In genomic region chr10:59952152-59952780, GRCm38 (mm10) we compare ENCODE assay signal across 8 mouse cellular contexts. TPM values are rescaled to one million over a fixed set of nuclear protein-coding genes. Genes with fewer than 3 reads are reported as not detected.
DNase-seq lines count a peak whose midpoint lies in the region; ATAC-seq and TF ChIP-seq lines count a peak whose summit lies in the region.

No protein-coding gene starts in this region.

- WGBS in heart, embryonic 15.5 days, result under 1% methylated on average over 31 of the region's 31 CpGs
- 2% methylated on average over 30 of the region's 31 CpGs for WGBS in macrophage (ENCODE audit: missing documents)

- peak; percentile 58 for ATAC-seq in erythroid progenitor cell, adult 5-6 weeks (replicated peaks; ENCODE audit: low FRiP score, poor library complexity, severe bottlenecking)
- ATAC-seq in heart, embryonic 15.5 days (replicated peaks; ENCODE audit: insufficient number of reproducible peaks, insufficient read depth, low FRiP score, low read depth), result peak; percentile 25

- H3K27ac ChIP-seq in heart, embryonic 15.5 days, result peak overlapping the region; percentile 88
- H3K27ac ChIP-seq in layer of hippocampus, adult 2 months, result peak overlapping the region; percentile 100
- peak overlapping the region; percentile 72 for H3K27ac ChIP-seq in macrophage

- no peaks in the 10 kb centered on the region; the same call in 1 of the 2 replicates for H3K27me3 ChIP-seq in heart, embryonic 15.5 days

- no peaks in the 10 kb centered on the region for H3K36me3 ChIP-seq in heart, embryonic 15.5 days
- no peaks in the 10 kb centered on the region for H3K36me3 ChIP-seq in macrophage (ENCODE audit: inconsistent target)

- peak overlapping the region; percentile 66 for H3K9ac ChIP-seq in heart, embryonic 15.5 days

- H3K9me3 ChIP-seq in heart, embryonic 15.5 days (replicated peaks), result no peaks in the 10 kb centered on the region

- H3K4me2 ChIP-seq in heart, embryonic 15.5 days, result peak overlapping the region; percentile 82

- DNase-seq in adrenal gland, postnatal 14 days, result peak; percentile 76
- DNase-seq in adrenal gland, adult (ENCODE audit: inconsistent age in 2 of 2, low spot score in 1 of 2), result no peak
- peak; percentile 92 for DNase-seq in brain, embryonic 14.5 days (ENCODE audit: low read depth)
- peak; percentile 70 to 74 for DNase-seq in layer of hippocampus, adult 2 months (ENCODE audit: low spot score in 2 of 2)
- peak; percentile 67 for DNase-seq in right cerebral cortex, postnatal 25 days

- TF ChIP-seq CTCF in brain, embryonic 14.5 days (IDR thresholded peaks at IDR 0.05; ENCODE audit: borderline replicate concordance, extremely low read depth, insufficient read depth, insufficient read length), result no peak
- 0 out of 2 replicates have a peak, but pooled peaks have one; percentile 2 for TF ChIP-seq CTCF in layer of hippocampus, adult 2 months (conservative IDR thresholded peaks at IDR 0.05)

- peak overlapping the region; percentile 80 for H3K4me3 ChIP-seq in heart, embryonic 15.5 days
- peak overlapping the region; percentile 73 for H3K4me3 ChIP-seq in layer of hippocampus, adult 2 months
- H3K4me3 ChIP-seq in macrophage (ENCODE audit: inconsistent target), result peak overlapping the region; percentile 57

- peaks cover 50% of the 10 kb centered on the region for H3K4me1 ChIP-seq in heart, embryonic 15.5 days (replicated peaks)

- TF ChIP-seq POLR2A in brain, embryonic 14.5 days (IDR thresholded peaks at IDR 0.05; ENCODE audit: borderline replicate concordance, extremely low read depth, insufficient read depth, insufficient read length, poor library complexity, severe bottlenecking), result peak; percentile 35; the same call in 1 of the 2 replicates

- H3K79me2 ChIP-seq in macrophage (ENCODE audit: inconsistent target), result no peaks in the 10 kb centered on the region

RNA-seq across cellular contexts. Expression of gene Ddit4, which starts 0.6 kb away (rescaled TPM):
- 70.5 and 103 TPM in 2 replicates for total RNA-seq in adrenal gland, postnatal 14 days (2021)
- polyA plus RNA-seq in brain, embryonic 14.5 days (2012; rRNA removed), result 82.4 and 114 TPM in 2 replicates
- 0.72 and 3.8 TPM in 2 replicates for total RNA-seq in erythroid progenitor cell, adult 5-6 weeks (2015; ENCODE audit: low replicate concordance)
- total RNA-seq in erythroid progenitor cell, adult 5-6 weeks (2017; ENCODE audit: low replicate concordance), result 1.9 TPM in 1 of 2 replicates, not detected in the other
- polyA plus RNA-seq in heart, embryonic 15.5 days (2015; fragmentation: Nextera tagmentation; extraction: Ambion mirVana), result 22.7 and 33.4 TPM in 2 replicates
- total RNA-seq in layer of hippocampus, adult 2 months (2021), result 10 to 100 TPM; 63.6 to 66.7 TPM
- total RNA-seq in macrophage (2018; cell fraction: chromatin; rRNA removed), result 1 to 10 TPM in 18 of 26 experiments, under 1 TPM in 5, not detected in 3; 0.55 to 7.6 (median 2.5) TPM
- total RNA-seq in macrophage (2018; cell fraction: cytosol; rRNA removed), result 1 to 10 TPM in 22 of 26 experiments, under 1 TPM in 4; 0.42 to 9.0 (median 3.0) TPM
- total RNA-seq in macrophage (2018; cell fraction: nucleus; rRNA removed), result 10 to 100 TPM in 1 of 26 experiments, 1 to 10 TPM in 23, under 1 TPM in 2; 0.77 to 10.4 (median 3.8) TPM
- 2.2 to 4.5 TPM (median 4.1 TPM) in 3 replicates for polyA plus RNA-seq in macrophage (2018)

RNA-seq across cellular contexts. Expression of gene Ascc1, which starts 50.3 kb away (rescaled TPM):
- 27.8 and 29.8 TPM in 2 replicates for total RNA-seq in adrenal gland, postnatal 14 days (2021)
- 32.8 and 36.3 TPM in 2 replicates for polyA plus RNA-seq in brain, embryonic 14.5 days (2012; rRNA removed)
- 11.3 and 21.6 TPM in 2 replicates for total RNA-seq in erythroid progenitor cell, adult 5-6 weeks (2015; ENCODE audit: low replicate concordance)
- 9.6 and 22.6 TPM in 2 replicates for total RNA-seq in erythroid progenitor cell, adult 5-6 weeks (2017; ENCODE audit: low replicate concordance)
- 36.1 and 40.6 TPM in 2 replicates for polyA plus RNA-seq in heart, embryonic 15.5 days (2015; fragmentation: Nextera tagmentation; extraction: Ambion mirVana)
- total RNA-seq in layer of hippocampus, adult 2 months (2021), result 10 to 100 TPM; 15.3 to 17.2 TPM
- 10 to 100 TPM in 17 of 26 experiments, 1 to 10 TPM in 9; 2.1 to 19.5 (median 13.4) TPM for total RNA-seq in macrophage (2018; cell fraction: chromatin; rRNA removed)
- 10 to 100 TPM; 13.3 to 20.7 (median 15.9) TPM for total RNA-seq in macrophage (2018; cell fraction: cytosol; rRNA removed)
- total RNA-seq in macrophage (2018; cell fraction: nucleus; rRNA removed), result 10 to 100 TPM in 6 of 26 experiments, 1 to 10 TPM in 20; 3.5 to 14.3 (median 8.5) TPM
- polyA plus RNA-seq in macrophage (2018), result 14.4 to 20.2 TPM (median 19.0 TPM) in 3 replicates

RNA-seq across cellular contexts. Expression of gene Anapc16, which starts 50.7 kb away (rescaled TPM):
- total RNA-seq in adrenal gland, postnatal 14 days (2021), result 57.5 and 68.8 TPM in 2 replicates
- polyA plus RNA-seq in brain, embryonic 14.5 days (2012; rRNA removed), result 85.9 and 112 TPM in 2 replicates
- 42.5 and 54.5 TPM in 2 replicates for total RNA-seq in erythroid progenitor cell, adult 5-6 weeks (2015; ENCODE audit: low replicate concordance)
- total RNA-seq in erythroid progenitor cell, adult 5-6 weeks (2017; ENCODE audit: low replicate concordance), result 34.0 and 36.5 TPM in 2 replicates
- polyA plus RNA-seq in heart, embryonic 15.5 days (2015; fragmentation: Nextera tagmentation; extraction: Ambion mirVana), result 85.4 and 92.2 TPM in 2 replicates
- total RNA-seq in layer of hippocampus, adult 2 months (2021), result 10 to 100 TPM; 64.8 to 71.4 TPM
- 10 to 100 TPM in 24 of 26 experiments, 1 to 10 TPM in 2; 5.2 to 61.8 (median 23.2) TPM for total RNA-seq in macrophage (2018; cell fraction: chromatin; rRNA removed)
- total RNA-seq in macrophage (2018; cell fraction: cytosol; rRNA removed), result 10 to 100 TPM; 25.3 to 57.2 (median 43.1) TPM
- total RNA-seq in macrophage (2018; cell fraction: nucleus; rRNA removed), result 10 to 100 TPM in 25 of 26 experiments, 1 to 10 TPM in 1; 8.3 to 47.4 (median 24.8) TPM
- polyA plus RNA-seq in macrophage (2018), result 30.3 to 42.1 TPM (median 35.4 TPM) in 3 replicates

Comparison
In these comparisons a context has a peak if more than half of its experiments do, and no peak if none do; other contexts are left out.
1. DNase-seq: peak in adrenal gland, postnatal 14 days (single experiment), brain, embryonic 14.5 days (single experiment), layer of hippocampus, adult 2 months (2 of 2) and right cerebral cortex, postnatal 25 days (single experiment); none in adrenal gland, adult (0 of 2).
2. RNA of gene Ddit4, which starts 0.6 kb away (total RNA-seq): 70.5 to 103 TPM in adrenal gland, postnatal 14 days and 63.6 to 66.7 TPM in layer of hippocampus, adult 2 months; 0.72 to 3.8 TPM in erythroid progenitor cell, adult 5-6 weeks; every median in the first group is over 10 times any median in the second.
3. Peak in every context shown above with its lines, with median percentiles within 50 percentile points of each other: H3K27ac ChIP-seq and H3K4me3 ChIP-seq.